Mouse (Mus musculus) adrenal gland, adult 8-10 months (tissue): ENCODE measurements around the gene Tppp2. TPM values are rescaled to one million over a fixed set of nuclear protein-coding genes. Genes with fewer than 3 reads are reported as not detected.

Experiments
- DNase-seq: peaks from one replicate; pipeline ENCODE4 v3.0.0; 2022
- total RNA-seq, 4 experiments: library from RNA; stranded (reverse); gene quantifications; 2 replicates each; pipeline ENCODE4 v1.2.4; 2022

Gene Tppp2
- total RNA-seq, 4 experiments from 2014 or later, result not detected

DNA sequence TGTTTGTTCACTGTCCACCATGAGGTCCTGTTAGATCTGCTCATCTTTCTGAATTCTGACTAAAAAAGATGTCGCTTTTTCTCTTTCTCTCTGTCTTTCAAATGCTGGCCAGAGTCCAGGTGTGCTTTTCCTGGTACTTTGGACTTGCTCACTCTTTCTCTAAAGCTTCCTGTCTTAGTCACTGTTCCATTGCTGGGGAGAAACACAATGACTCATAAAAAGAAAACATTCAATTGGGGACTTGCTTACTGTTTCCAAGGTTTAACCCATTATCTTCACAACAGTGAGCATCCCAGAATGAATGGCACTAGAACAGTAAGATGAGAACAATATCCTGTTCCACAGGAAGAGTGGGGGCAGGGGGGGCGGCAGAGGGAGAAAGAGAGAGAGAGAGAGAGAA, 42.1 kb downstream of the Tppp2 start:
- DNase-seq, result no peak

DNA sequence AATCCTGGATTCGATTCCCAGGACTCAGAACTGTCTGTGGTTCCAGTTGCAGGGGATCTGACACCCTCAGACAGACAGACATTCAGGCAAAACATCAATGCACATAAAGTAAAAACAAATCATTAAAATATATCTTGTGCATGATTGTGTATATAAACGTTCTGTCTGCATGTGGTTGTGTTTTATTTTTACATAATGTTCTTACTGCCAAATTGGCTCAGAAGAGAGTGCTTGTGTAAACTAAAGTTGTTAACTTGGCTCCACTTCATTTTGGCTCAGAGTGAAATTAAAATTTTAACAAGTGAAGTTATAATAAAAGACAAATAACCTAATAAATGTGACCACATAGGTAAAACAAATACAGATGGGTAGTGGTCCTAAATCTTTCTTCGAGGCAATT, 49.2 kb downstream of the Tppp2 start:
- no peak for DNase-seq

Other genes starting within 250 kb of the Tppp2 start
- not detected for gene Gm17079, start 223.0 kb upstream of the Tppp2 start, total RNA-seq
- gene Gm5800, start 201.2 kb upstream of the Tppp2 start, total RNA-seq, result not detected
- gene Ang4, start 144.8 kb upstream of the Tppp2 start, total RNA-seq, result not detected
- not detected for gene AY358078, start 118.4 kb upstream of the Tppp2 start, total RNA-seq
- not detected for gene Ear6, start 64.7 kb upstream of the Tppp2 start, total RNA-seq
- gene Mettl17, start 33.6 kb upstream of the Tppp2 start, total RNA-seq, result 10 to 100 TPM; 31.5 to 50.1 (median 45.6) TPM
- 1 to 10 TPM in 1 of 4 experiments, under 1 TPM in 3; 0.20 to 1.2 (median 0.66) TPM for gene Slc39a2, start 25.5 kb upstream of the Tppp2 start, total RNA-seq
- 100 to 1,000 TPM; 209 to 364 (median 285) TPM for gene Ndrg2, start 4.3 kb upstream of the Tppp2 start, total RNA-seq
- not detected for gene Rnase13, start 4.3 kb downstream of the Tppp2 start, total RNA-seq
- gene Arhgef40, start 66.3 kb downstream of the Tppp2 start, total RNA-seq, result 10 to 100 TPM; 40.7 to 74.9 (median 57.2) TPM
- gene Tmem253, start 97.2 kb downstream of the Tppp2 start, total RNA-seq, result 1 to 10 TPM; 1.1 to 2.2 (median 1.6) TPM
- 10 to 100 TPM; 52.7 to 86.6 (median 71.6) TPM for gene Zfp219, start 102.3 kb downstream of the Tppp2 start, total RNA-seq
- not detected for gene Olfr221, start 124.0 kb downstream of the Tppp2 start, total RNA-seq
- 100 to 1,000 TPM; 181 to 335 (median 196) TPM for gene Hnrnpc, start 185.6 kb downstream of the Tppp2 start, total RNA-seq
- 1 to 10 TPM in 2 of 4 experiments, under 1 TPM in 2; 0.44 to 2.3 (median 1.4) TPM for gene Rpgrip1, start 192.3 kb downstream of the Tppp2 start, total RNA-seq